Mouse (Mus musculus) retina, postnatal 7 days (tissue): ENCODE results near the gene Tjp2.
"Not testable (repeated sequence)": the region's sequence is repeated elsewhere in the genome, so short reads cannot be mapped to it uniquely, and the experiment has no call there.

Experiments used
- DNase-seq: peaks from one replicate; pipeline ENCODE4 v3.0.0-alpha.2; 2012; ENCODE audit warnings: low read depth, low spot score

Tjp2 gene

GRCm38 (mm10) chr19:24221455-24221854, 3.4 kb downstream of the Tjp2 start:
- no peak for DNase-seq

- DNase-seq = no peak
These were observed 3.9 kb downstream of the Tjp2 start for GRCm38 (mm10) chr19:24220795-24221445.

GRCm38 (mm10) chr19:24219011-24219410, 5.8 kb downstream of the Tjp2 start:
- DNase-seq = no peak

- DNase-seq = no peak
These were observed 6.5 kb downstream of the Tjp2 start for GRCm38 (mm10) chr19:24218291-24218690.

- no peak for DNase-seq
These were observed 7.0 kb downstream of the Tjp2 start for GRCm38 (mm10) chr19:24217851-24218250.

- no peak for DNase-seq
These were observed 8.1 kb downstream of the Tjp2 start for GRCm38 (mm10) chr19:24216771-24217170.

GRCm38 (mm10) chr19:24214939-24215338, 9.9 kb downstream of the Tjp2 start:
- no peak for DNase-seq

- no peak for DNase-seq
These were observed 11.5 kb downstream of the Tjp2 start for GRCm38 (mm10) chr19:24213299-24213698.

GRCm38 (mm10) chr19:24212552-24213249, 12.1 kb downstream of the Tjp2 start:
- DNase-seq = peak; percentile 59

GRCm38 (mm10) chr19:24211168-24211567, 13.7 kb downstream of the Tjp2 start:
- DNase-seq = no peak

GRCm38 (mm10) chr19:24209516-24209915, 15.3 kb downstream of the Tjp2 start:
- no peak for DNase-seq

- no peak for DNase-seq
These were observed 16.9 kb downstream of the Tjp2 start for GRCm38 (mm10) chr19:24207967-24208366.

GRCm38 (mm10) chr19:24205001-24205400, 19.8 kb downstream of the Tjp2 start:
- DNase-seq = no peak

GRCm38 (mm10) chr19:24201848-24202247, 23.0 kb downstream of the Tjp2 start:
- DNase-seq = no peak

GRCm38 (mm10) chr19:24200566-24200965, 24.3 kb downstream of the Tjp2 start:
- peak; percentile 58 for DNase-seq

GRCm38 (mm10) chr19:24198676-24199303, 26.0 kb downstream of the Tjp2 start:
- DNase-seq = no peak

GRCm38 (mm10) chr19:24197338-24197737, 27.5 kb downstream of the Tjp2 start:
- DNase-seq = no peak

GRCm38 (mm10) chr19:24195224-24195623, 29.6 kb downstream of the Tjp2 start:
- no peak for DNase-seq

GRCm38 (mm10) chr19:24194216-24194615, 30.6 kb downstream of the Tjp2 start:
- DNase-seq = no peak

- no peak for DNase-seq
These were observed 31.9 kb downstream of the Tjp2 start for GRCm38 (mm10) chr19:24192946-24193345.

- no peak for DNase-seq
These were observed 37.0 kb downstream of the Tjp2 start for GRCm38 (mm10) chr19:24187791-24188190.

GRCm38 (mm10) chr19:24187358-24187757, 37.5 kb downstream of the Tjp2 start:
- DNase-seq = not testable (repeated sequence)
